Mouse (Mus musculus) testis, adult 2 months (tissue): ENCODE measurements around the gene Arhgap19.

Experiments
- CTCF ChIP-seq: fragments of 200-500 bp; IDR thresholded peaks from 2 replicates; pipeline ENCODE4 v1.5.1; 2012; ENCODE audit warnings: low read depth, mild to moderate bottlenecking, inconsistent platforms, low read length, moderate library complexity; ENCODE audit not compliant: control insufficient read depth, insufficient read depth, insufficient replicate concordance
- POLR2A ChIP-seq: fragments of 200-500 bp; IDR thresholded peaks from 2 replicates; pipeline ENCODE4 v1.6.1; 2012; ENCODE audit warnings: low read depth, mild to moderate bottlenecking, inconsistent platforms, low read length, moderate library complexity; ENCODE audit not compliant: control insufficient read depth

DNA sequence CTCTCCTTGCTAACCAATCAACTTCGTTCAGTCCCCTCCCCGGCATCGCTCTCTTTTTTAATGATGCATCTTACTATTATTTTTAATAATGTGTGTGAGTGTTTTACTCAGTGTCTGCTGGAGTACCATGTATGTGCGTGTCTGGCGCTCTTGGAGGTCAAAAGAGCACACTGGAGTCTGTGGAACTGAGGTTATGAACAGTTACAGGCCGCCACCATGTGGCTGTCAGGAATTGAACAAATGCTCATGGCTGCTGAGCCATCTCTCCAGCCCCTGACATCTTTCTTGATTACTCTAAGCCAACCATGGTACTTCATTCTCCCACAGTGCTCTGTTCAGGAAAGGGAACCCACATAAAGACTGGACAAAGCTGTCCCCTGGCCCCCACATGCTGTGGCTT is 42.1 kb downstream of the Arhgap19 start:
- TF ChIP-seq POLR2A: no peak
- no peak for TF ChIP-seq CTCF
